Comparison of ENCODE assay signal across 10 mouse cellular contexts in the genomic region with DNA sequence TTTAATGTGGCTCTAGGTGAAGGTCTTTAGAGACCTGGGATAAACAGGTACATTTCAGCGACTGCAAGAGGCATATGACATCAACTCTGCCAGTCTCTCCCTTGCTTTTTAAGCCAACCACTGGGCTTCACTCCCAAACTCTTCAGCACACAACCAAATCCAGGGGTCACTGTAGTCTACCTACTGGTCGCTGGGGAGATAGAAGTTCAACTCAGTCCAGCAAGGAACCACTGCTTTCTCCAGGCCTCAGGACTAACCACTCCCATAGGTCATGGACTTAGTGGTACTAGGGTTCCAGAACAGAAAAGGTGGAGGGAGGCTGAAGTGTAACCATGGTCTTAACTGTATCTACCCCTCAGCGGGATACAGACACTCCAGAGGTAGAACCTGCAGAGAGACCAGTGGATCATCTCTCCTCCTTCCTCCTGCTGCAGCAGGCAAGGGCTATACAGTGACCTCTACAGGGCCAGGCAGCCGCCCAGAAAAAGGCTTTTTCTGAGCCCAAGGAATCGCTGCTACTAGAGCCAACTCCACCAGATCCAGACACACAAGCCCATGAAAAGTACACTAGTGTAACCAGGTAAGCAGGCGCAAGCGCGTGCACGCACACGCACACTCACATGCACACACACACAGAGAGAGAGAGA. TPM values are rescaled to one million over a fixed set of nuclear protein-coding genes. Genes with fewer than 3 reads are reported as not detected.
DNase-seq lines count a peak whose midpoint lies in the region; ATAC-seq and TF ChIP-seq lines count a peak whose summit lies in the region.
"Had no signal": no experiment of that assay in that cellular context is flagged by ENCODE, and none has a peak within 500 bp of the region (broad histone marks: within the 10 kb centered on the region; RNA-seq: fewer than 3 reads in every experiment).

No protein-coding gene starts in this region.

- no peaks in the 10 kb centered on the region for H3K27me3 ChIP-seq in heart, adult 2 months (ENCODE audit: control insufficient read depth, insufficient read depth, low read length)
- H3K27me3 ChIP-seq in heart, embryonic 15.5 days: 0 out of 2 replicates have a peak, but pooled peaks cover 13% of the 10 kb centered on the region
- peaks cover 62% of the 10 kb centered on the region for H3K27me3 ChIP-seq in liver, embryonic 15.5 days

- intact Hi-C loops in heart, adult 2 months (cut with DNase I): loop anchor here (10.0 kb wide), 1 partner anchor 426 kb away; no protein-coding TSS in a partner anchor

- TF ChIP-seq CTCF in heart, adult 2 months (IDR thresholded peaks at IDR 0.05): peak; percentile 10; the same call in 1 of the 2 replicates

- no peak for TF ChIP-seq POLR2A in heart, adult 2 months (IDR thresholded peaks at IDR 0.05; ENCODE audit: insufficient read depth, low read depth, low read length)

- H3K4me1 ChIP-seq in heart, adult 2 months (ENCODE audit: control insufficient read depth, insufficient read depth, low read length): peaks cover 11% of the 10 kb centered on the region
- H3K4me1 ChIP-seq in heart, embryonic 15.5 days (replicated peaks): peaks cover 54% of the 10 kb centered on the region
- peaks cover 43% of the 10 kb centered on the region for H3K4me1 ChIP-seq in liver, embryonic 15.5 days (replicated peaks)

- WGBS in heart, adult 2 months: 48% methylated on average over 10 of the region's 10 CpGs
- WGBS in heart, embryonic 15.5 days: 70% methylated on average over 10 of the region's 10 CpGs
- WGBS in liver, embryonic 15.5 days (ENCODE audit: insufficient replicate concordance): 62% methylated on average over 10 of the region's 10 CpGs

- no peaks in the 10 kb centered on the region for H3K9me3 ChIP-seq in heart, embryonic 15.5 days (replicated peaks)
- no peaks in the 10 kb centered on the region for H3K9me3 ChIP-seq in liver, embryonic 15.5 days (replicated peaks)

- H3K27ac ChIP-seq in heart, adult 2 months: peak overlapping the region; percentile 98
- H3K27ac ChIP-seq in heart, embryonic 15.5 days: peak overlapping the region; percentile 70
- no peak overlapping the region for H3K27ac ChIP-seq in liver, embryonic 15.5 days (replicated peaks)

- H3K4me3 ChIP-seq in heart, adult 2 months: peak overlapping the region; percentile 97
- H3K4me3 ChIP-seq in heart, embryonic 15.5 days: peak overlapping the region; percentile 73
- H3K4me3 ChIP-seq in liver, embryonic 15.5 days (replicated peaks): peak overlapping the region; percentile 59

- DNase-seq in heart, adult 2 months: peak in 1 of 2 experiments; percentile 45
- no peak for DNase-seq in heart, adult 8-10 months (ENCODE audit: low spot score)
- peak; percentile 63 for DNase-seq in brain, adult 2 months (ENCODE audit: low read depth, low spot score)
- DNase-seq in adrenal gland, postnatal 36 days: no peak

- TF ChIP-seq EP300 in heart, adult 2 months (IDR thresholded peaks at IDR 0.05; ENCODE audit: insufficient read depth, low read depth, low read length): no peak

- peak overlapping the region; percentile 99 for H3K9ac ChIP-seq in heart, adult 2 months (ENCODE audit: low read depth, low read length)
- peak overlapping the region; percentile 76 for H3K9ac ChIP-seq in heart, embryonic 15.5 days
- no peak overlapping the region for H3K9ac ChIP-seq in liver, embryonic 15.5 days

- no peaks in the 10 kb centered on the region for H3K36me3 ChIP-seq in heart, adult 2 months (ENCODE audit: control insufficient read depth, insufficient read depth, low read length)
- no peaks in the 10 kb centered on the region for H3K36me3 ChIP-seq in heart, embryonic 15.5 days
- no peaks in the 10 kb centered on the region for H3K36me3 ChIP-seq in liver, embryonic 15.5 days (replicated peaks)

- peak overlapping the region; percentile 96 for H3K4me2 ChIP-seq in heart, embryonic 15.5 days
- peak overlapping the region; percentile 76 for H3K4me2 ChIP-seq in liver, embryonic 15.5 days

- peaks cover 3% of the 10 kb centered on the region for H3K79me2 ChIP-seq in heart, adult 2 months (replicated peaks; ENCODE audit: control insufficient read depth, insufficient read depth, low read length)

- no peak for ATAC-seq in heart, embryonic 15.5 days (replicated peaks; ENCODE audit: insufficient number of reproducible peaks, insufficient read depth, low FRiP score, low read depth)
- ATAC-seq in liver, embryonic 15.5 days (ENCODE audit: insufficient read depth): no peak
- ATAC-seq in CD4-positive, CD25-positive, alpha-beta regulatory T cell, adult 4 months: no peak
- ATAC-seq in activated CD4-positive, CD25-positive, alpha-beta regulatory T cell, adult 4 months: no peak
- ATAC-seq: inflammation-experienced regulatory T-cells, adult 6 months had no signal

RNA-seq across cellular contexts. Expression of a gene that starts 1.3 kb away (rescaled TPM):
- 100 to 1,000 TPM in 1 of 2 experiments, 10 to 100 TPM in 1; 100.0 to 110 TPM for total RNA-seq in heart, adult 2 months (2021)
- polyA plus RNA-seq in heart, adult 2 months (2012; rRNA removed): 125 and 147 TPM in 2 replicates
- 100 to 1,000 TPM in 2 of 4 experiments, 10 to 100 TPM in 2; 87.7 to 110 (median 101) TPM for total RNA-seq in heart, adult 8-10 months (2022)
- polyA plus RNA-seq in heart, embryonic 15.5 days (2015; fragmentation: Nextera tagmentation; extraction: Ambion mirVana): 55.5 and 61.4 TPM in 2 replicates
- polyA plus RNA-seq in liver, embryonic 15.5 days (2015; fragmentation: Nextera tagmentation; extraction: Ambion mirVana): 10.8 and 13.8 TPM in 2 replicates
- polyA plus RNA-seq in CD4-positive, CD25-positive, alpha-beta regulatory T cell, adult 4 months (2017; shearing (Covaris generic)): not detected
- total RNA-seq in adrenal gland, postnatal 36 days (2021): 10 to 100 TPM; 48.0 to 88.5 TPM
- polyA plus RNA-seq in activated CD4-positive, CD25-positive, alpha-beta regulatory T cell, adult 4 months (2017; shearing (Covaris generic)): not detected
- polyA plus RNA-seq: inflammation-experienced regulatory T-cells, adult 6 months had no signal

RNA-seq across cellular contexts. Expression of a gene that starts 9.4 kb away (rescaled TPM):
- total RNA-seq in heart, adult 2 months (2021): not detected
- polyA plus RNA-seq in heart, adult 2 months (2012; rRNA removed): not detected in 2 replicates
- not detected for total RNA-seq in heart, adult 8-10 months (2022)
- 0.26 TPM in 1 of 2 replicates, not detected in the other for polyA plus RNA-seq in heart, embryonic 15.5 days (2015; fragmentation: Nextera tagmentation; extraction: Ambion mirVana)
- 0.30 TPM in 1 of 2 replicates, not detected in the other for polyA plus RNA-seq in liver, embryonic 15.5 days (2015; fragmentation: Nextera tagmentation; extraction: Ambion mirVana)
- not detected for polyA plus RNA-seq in CD4-positive, CD25-positive, alpha-beta regulatory T cell, adult 4 months (2017; shearing (Covaris generic))
- not detected for total RNA-seq in adrenal gland, postnatal 36 days (2021)
- polyA plus RNA-seq in activated CD4-positive, CD25-positive, alpha-beta regulatory T cell, adult 4 months (2017; shearing (Covaris generic)): under 1 TPM in 1 of 2 experiments, not detected in 1; 0.66 TPM
- polyA plus RNA-seq: brain, embryonic 14.5 days; inflammation-experienced regulatory T-cells, adult 6 months had no signal

RNA-seq across cellular contexts. Expression of a gene that starts 16.4 kb away (rescaled TPM):
- 1 to 10 TPM; 2.9 to 3.4 TPM for total RNA-seq in heart, adult 2 months (2021)
- 4.4 and 7.0 TPM in 2 replicates for polyA plus RNA-seq in heart, adult 2 months (2012; rRNA removed)
- 1 to 10 TPM; 2.6 to 3.5 (median 2.8) TPM for total RNA-seq in heart, adult 8-10 months (2022)
- 7.7 and 10.9 TPM in 2 replicates for polyA plus RNA-seq in heart, embryonic 15.5 days (2015; fragmentation: Nextera tagmentation; extraction: Ambion mirVana)
- 5.8 and 6.4 TPM in 2 replicates for polyA plus RNA-seq in liver, embryonic 15.5 days (2015; fragmentation: Nextera tagmentation; extraction: Ambion mirVana)
- polyA plus RNA-seq in CD4-positive, CD25-positive, alpha-beta regulatory T cell, adult 4 months (2017; shearing (Covaris generic)): 1 to 10 TPM; 3.1 to 6.0 TPM
- 1 to 10 TPM; 7.8 TPM for total RNA-seq in adrenal gland, postnatal 36 days (2021)
- polyA plus RNA-seq in activated CD4-positive, CD25-positive, alpha-beta regulatory T cell, adult 4 months (2017; shearing (Covaris generic)): 1 to 10 TPM; 2.1 to 2.6 TPM

RNA-seq across cellular contexts. Expression of a gene that starts 16.4 kb away (rescaled TPM):
- 100 to 1,000 TPM; 104 to 110 TPM for total RNA-seq in heart, adult 2 months (2021)
- 178 and 194 TPM in 2 replicates for polyA plus RNA-seq in heart, adult 2 months (2012; rRNA removed)
- 100 to 1,000 TPM; 123 to 135 (median 133) TPM for total RNA-seq in heart, adult 8-10 months (2022)
- 39.0 and 56.0 TPM in 2 replicates for polyA plus RNA-seq in heart, embryonic 15.5 days (2015; fragmentation: Nextera tagmentation; extraction: Ambion mirVana)
- 18.8 and 21.4 TPM in 2 replicates for polyA plus RNA-seq in liver, embryonic 15.5 days (2015; fragmentation: Nextera tagmentation; extraction: Ambion mirVana)
- polyA plus RNA-seq in CD4-positive, CD25-positive, alpha-beta regulatory T cell, adult 4 months (2017; shearing (Covaris generic)): 10 to 100 TPM; 20.5 to 28.2 TPM
- 100 to 1,000 TPM in 1 of 2 experiments, 10 to 100 TPM in 1; 79.2 to 103 TPM for total RNA-seq in adrenal gland, postnatal 36 days (2021)
- polyA plus RNA-seq in activated CD4-positive, CD25-positive, alpha-beta regulatory T cell, adult 4 months (2017; shearing (Covaris generic)): 10 to 100 TPM in 1 of 2 experiments, 1 to 10 TPM in 1; 9.8 to 24.1 TPM

RNA-seq across cellular contexts. Expression of a gene that starts 20.6 kb away (rescaled TPM):
- 10 to 100 TPM; 17.4 to 17.5 TPM for total RNA-seq in heart, adult 2 months (2021)
- 28.1 and 29.9 TPM in 2 replicates for polyA plus RNA-seq in heart, adult 2 months (2012; rRNA removed)
- 10 to 100 TPM; 14.3 to 17.0 (median 15.9) TPM for total RNA-seq in heart, adult 8-10 months (2022)
- polyA plus RNA-seq in heart, embryonic 15.5 days (2015; fragmentation: Nextera tagmentation; extraction: Ambion mirVana): 12.5 and 18.1 TPM in 2 replicates
- polyA plus RNA-seq in liver, embryonic 15.5 days (2015; fragmentation: Nextera tagmentation; extraction: Ambion mirVana): 9.9 and 12.5 TPM in 2 replicates
- polyA plus RNA-seq in CD4-positive, CD25-positive, alpha-beta regulatory T cell, adult 4 months (2017; shearing (Covaris generic)): 1 to 10 TPM; 3.7 to 5.4 TPM
- total RNA-seq in adrenal gland, postnatal 36 days (2021): 10 to 100 TPM; 47.5 to 51.1 TPM
- 1 to 10 TPM; 4.5 to 4.6 TPM for polyA plus RNA-seq in activated CD4-positive, CD25-positive, alpha-beta regulatory T cell, adult 4 months (2017; shearing (Covaris generic))

Comparison
In these comparisons a context has a peak if more than half of its experiments do, and no peak if none do; other contexts are left out.
1. RNA of a gene that starts 1.3 kb away (polyA plus RNA-seq): 125 to 147 TPM in heart, adult 2 months, 55.5 to 61.4 TPM in heart, embryonic 15.5 days and 10.8 to 13.8 TPM in liver, embryonic 15.5 days; not detected in CD4-positive, CD25-positive, alpha-beta regulatory T cell, adult 4 months and not detected in activated CD4-positive, CD25-positive, alpha-beta regulatory T cell, adult 4 months; every median in the first group is over 10 times any median in the second.
2. Peak in every context shown above with its lines, with median percentiles within 50 percentile points of each other: H3K4me3 ChIP-seq.